Mouse (Mus musculus): ENCODE measurements around the gene Snrpa.
"Not testable (repeated sequence)": the region's sequence is repeated elsewhere in the genome, so short reads cannot be mapped to it uniquely, and the experiment has no call there.

Snrpa gene

GRCm38 (mm10) chr7:27195681-27196611, at the start of gene Snrpa, which contains the start of gene BC024978:
Snrpa (minus strand) TSS chr7:27196271.
BC024978 (plus strand) TSS chr7:27195781.
- peak; percentile 96 for ATAC-seq (ENCODE audit: low TSS enrichment)

- ATAC-seq (ENCODE audit: low TSS enrichment), result not testable (repeated sequence)
Observed at GRCm38 (mm10) chr7:27244088-27244487, 48.0 kb upstream of the Snrpa start.

GRCm38 (mm10) chr7:27243211-27243610, 47.1 kb upstream of the Snrpa start:
- no peak for ATAC-seq (ENCODE audit: low TSS enrichment)

GRCm38 (mm10) chr7:27238568-27238967, 42.5 kb upstream of the Snrpa start:
- no peak for ATAC-seq (ENCODE audit: low TSS enrichment)

GRCm38 (mm10) chr7:27237527-27237926, 41.5 kb upstream of the Snrpa start:
- no peak for ATAC-seq (ENCODE audit: low TSS enrichment)

- ATAC-seq (ENCODE audit: low TSS enrichment), result no peak
Observed at GRCm38 (mm10) chr7:27235726-27236125, 39.7 kb upstream of the Snrpa start.

- no peak for ATAC-seq (ENCODE audit: low TSS enrichment)
Observed at GRCm38 (mm10) chr7:27233300-27233699, 37.2 kb upstream of the Snrpa start.

GRCm38 (mm10) chr7:27232781-27233281, 36.8 kb upstream of the Snrpa start, which contains the start of gene Coq8b:
Coq8b (plus strand) TSS chr7:27233023.
- ATAC-seq (ENCODE audit: low TSS enrichment), result peak; percentile 71

GRCm38 (mm10) chr7:27231693-27232331, 35.7 kb upstream of the Snrpa start:
- peak; percentile 63 for ATAC-seq (ENCODE audit: low TSS enrichment)

- no peak for ATAC-seq (ENCODE audit: low TSS enrichment)
Observed at GRCm38 (mm10) chr7:27230781-27231180, 34.7 kb upstream of the Snrpa start.

- no peak for ATAC-seq (ENCODE audit: low TSS enrichment)
Observed at GRCm38 (mm10) chr7:27228865-27229264, 32.8 kb upstream of the Snrpa start.

GRCm38 (mm10) chr7:27228281-27228821, 32.3 kb upstream of the Snrpa start, which contains the start of gene Itpkc:
Itpkc (minus strand) TSS chr7:27228661.
- ATAC-seq (ENCODE audit: low TSS enrichment), result peak; percentile 71

- ATAC-seq (ENCODE audit: low TSS enrichment), result no peak
Observed at GRCm38 (mm10) chr7:27227676-27228075, 31.6 kb upstream of the Snrpa start.

GRCm38 (mm10) chr7:27227276-27227675, 31.2 kb upstream of the Snrpa start:
- ATAC-seq (ENCODE audit: low TSS enrichment), result no peak

GRCm38 (mm10) chr7:27224877-27225575, 29.0 kb upstream of the Snrpa start:
- peak; percentile 22; the same call in 1 of the 2 replicates for ATAC-seq (ENCODE audit: low TSS enrichment)

GRCm38 (mm10) chr7:27222538-27222937, 26.5 kb upstream of the Snrpa start:
- no peak for ATAC-seq (ENCODE audit: low TSS enrichment)

- ATAC-seq (ENCODE audit: low TSS enrichment), result no peak
Observed at GRCm38 (mm10) chr7:27221939-27222338, 25.9 kb upstream of the Snrpa start.

GRCm38 (mm10) chr7:27219937-27220336, 23.9 kb upstream of the Snrpa start:
- ATAC-seq (ENCODE audit: low TSS enrichment), result no peak

GRCm38 (mm10) chr7:27218586-27218985, 22.5 kb upstream of the Snrpa start:
- ATAC-seq (ENCODE audit: low TSS enrichment), result no peak

- ATAC-seq (ENCODE audit: low TSS enrichment), result no peak
Observed at GRCm38 (mm10) chr7:27212626-27213025, 16.6 kb upstream of the Snrpa start.

- ATAC-seq (ENCODE audit: low TSS enrichment), result no peak
Observed at GRCm38 (mm10) chr7:27203730-27204449, 7.8 kb upstream of the Snrpa start.

Data from frontal cortex, adult (tissue).